Mouse (Mus musculus): ENCODE data around the gene Mef2a. TPM values are rescaled to one million over a fixed set of nuclear protein-coding genes. Genes with fewer than 3 reads are reported as not detected.

Mef2a gene
- polyA plus RNA-seq, 2 experiments from 2014 or later = 9.9 to 11.3 TPM

DNA sequence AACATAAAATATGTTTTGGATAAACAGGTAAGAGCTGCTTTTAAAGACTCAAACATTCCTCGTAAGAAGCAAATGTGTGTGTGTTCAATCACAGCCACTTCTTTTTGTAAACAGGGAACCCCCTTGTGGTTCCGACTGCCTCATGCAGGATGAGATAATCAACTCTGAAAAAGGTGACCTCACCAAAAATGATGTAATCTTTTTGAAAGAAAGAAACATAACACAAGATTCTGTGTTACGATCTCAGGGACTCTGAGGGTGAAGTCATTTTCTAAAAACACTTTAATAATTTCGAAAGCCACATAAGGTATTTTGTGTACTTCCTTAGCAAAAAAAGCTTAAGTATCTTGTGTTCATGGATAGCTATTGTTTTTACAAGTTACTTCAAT lies 128.8 kb downstream of the Mef2a start:
- peak; percentile 39 for ATAC-seq

DNA sequence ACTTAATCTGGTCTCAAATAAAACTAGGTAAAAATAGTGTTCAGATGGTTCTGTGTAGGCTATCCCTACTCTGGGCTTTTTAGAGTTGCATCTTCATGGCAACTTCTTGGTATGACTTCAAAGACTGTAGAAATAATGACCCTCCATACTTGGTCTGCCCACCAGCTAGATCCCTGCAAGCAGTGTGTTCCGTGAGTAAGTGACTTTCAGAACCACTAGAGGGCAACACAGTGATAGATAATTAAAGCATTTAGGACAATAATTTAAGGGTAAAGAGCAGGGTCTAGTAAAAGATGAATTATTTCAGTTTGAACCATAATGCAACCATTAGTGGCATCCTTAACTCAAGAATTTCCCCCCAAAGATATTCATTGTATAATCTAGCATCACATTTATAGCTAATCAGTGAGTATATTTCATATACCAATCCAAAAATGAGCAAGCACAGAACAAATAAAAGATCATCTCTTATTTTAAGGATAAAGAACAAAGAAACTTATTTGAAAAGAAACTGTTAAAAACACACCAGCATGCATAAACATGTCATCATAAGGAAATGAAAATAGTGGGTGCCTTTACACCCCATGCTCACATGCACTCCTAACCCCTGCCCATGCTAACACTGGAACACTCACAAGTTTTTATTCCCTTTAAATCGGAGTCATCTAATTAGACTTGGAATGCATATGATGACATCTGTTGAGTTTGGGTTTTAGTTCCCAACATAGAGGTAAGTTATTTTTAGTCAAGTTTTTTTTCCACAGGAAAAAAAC lies 129.4 kb downstream of the Mef2a start:
- peak; percentile 66 for ATAC-seq

DNA sequence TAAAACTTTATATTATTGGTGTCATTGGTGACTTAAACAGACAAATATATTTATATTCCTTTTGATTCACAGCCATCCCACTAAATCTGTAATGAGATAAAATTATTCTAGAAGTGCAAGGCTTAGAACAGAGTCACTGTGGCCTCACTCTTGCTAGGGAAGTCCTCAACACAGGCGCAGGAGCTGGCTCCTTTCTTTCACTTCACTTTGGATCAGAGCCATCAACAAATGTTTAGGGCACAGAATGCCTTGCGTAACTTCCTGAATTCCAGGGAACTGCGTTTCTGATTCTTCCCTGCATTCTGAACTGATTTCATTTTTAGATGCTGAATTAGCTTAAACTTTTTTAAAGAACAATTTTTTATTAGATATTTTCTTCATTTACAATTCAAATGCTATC lies 130.7 kb downstream of the Mef2a start:
- ATAC-seq = no peak

DNA sequence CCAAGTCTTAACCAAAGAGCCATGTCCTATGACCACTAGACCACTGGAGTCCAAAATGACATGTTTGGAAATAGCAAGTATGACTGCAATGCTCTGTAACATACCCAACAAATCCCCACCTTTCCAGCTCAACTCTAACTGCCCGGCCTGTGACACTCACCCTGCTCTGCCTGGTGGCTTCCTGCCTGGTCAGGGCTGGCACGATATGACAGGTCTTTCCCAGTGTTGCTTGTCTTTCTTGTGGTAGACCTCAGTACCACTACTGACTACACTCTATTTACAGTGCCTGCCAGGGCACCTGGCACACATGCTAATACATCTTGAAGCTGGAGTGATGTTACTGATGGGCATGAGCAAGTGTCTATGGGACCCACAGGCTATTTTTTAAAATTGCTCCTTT lies 134.9 kb downstream of the Mef2a start:
- no peak for ATAC-seq

DNA sequence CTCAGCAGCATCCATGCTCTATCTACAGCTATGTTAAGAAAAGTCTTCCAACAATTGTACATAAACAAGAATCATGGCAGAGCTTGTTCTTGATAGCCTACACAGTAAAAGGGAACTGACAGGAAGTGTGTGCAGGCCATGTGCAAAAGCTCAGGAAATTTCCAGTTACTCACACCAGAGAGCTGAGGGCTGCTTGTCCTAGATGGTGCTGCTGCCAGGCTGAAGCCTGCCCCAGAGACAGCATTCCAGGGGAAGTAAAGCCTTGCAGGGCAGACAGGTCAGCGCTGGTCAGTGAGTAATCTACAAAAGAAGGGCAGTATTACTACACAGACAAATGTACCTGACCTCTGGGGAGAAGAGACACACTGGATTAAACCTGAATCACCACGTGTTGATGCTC lies 136.3 kb downstream of the Mef2a start:
- no peak for ATAC-seq

DNA sequence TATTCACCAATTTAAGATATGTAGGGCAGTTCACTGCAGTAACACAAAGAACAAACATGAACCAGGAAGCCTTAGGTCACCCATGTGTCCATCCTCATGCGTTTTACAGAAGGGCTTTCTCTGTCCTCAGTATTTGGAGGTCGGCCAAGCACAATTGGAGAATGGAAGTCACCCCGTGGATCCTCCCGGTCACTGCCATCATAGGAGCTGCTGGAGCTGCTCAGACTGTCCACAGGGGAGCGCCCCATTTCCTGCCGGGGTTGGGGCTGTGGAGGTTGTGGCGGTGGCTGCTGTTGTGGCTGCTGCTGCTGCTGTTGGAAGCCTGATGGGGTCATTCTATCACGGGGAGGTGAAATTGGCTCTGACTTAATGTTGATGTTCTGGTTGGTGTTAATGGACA lies 137.9 kb downstream of the Mef2a start:
- no peak for ATAC-seq

DNA sequence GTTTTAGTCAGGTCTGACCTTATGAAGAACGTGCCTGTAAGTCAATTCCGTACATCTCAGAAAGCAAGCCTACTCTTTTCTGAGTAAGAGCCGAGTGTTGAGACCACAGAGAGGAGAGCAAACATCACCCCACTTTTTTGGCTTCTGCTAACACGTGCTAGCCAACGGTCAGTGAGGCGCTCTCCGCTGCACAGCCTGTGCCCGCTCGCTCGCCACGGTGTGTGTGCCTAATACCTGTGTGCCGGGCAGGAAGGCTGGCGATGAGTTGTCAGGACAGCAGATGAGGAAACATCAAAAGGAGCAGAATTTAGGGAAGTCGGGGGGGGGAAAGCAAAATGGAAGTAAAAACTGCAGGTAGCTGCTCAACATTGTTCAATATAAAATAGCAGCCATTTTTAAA lies 140.2 kb downstream of the Mef2a start:
- ATAC-seq = no peak

DNA sequence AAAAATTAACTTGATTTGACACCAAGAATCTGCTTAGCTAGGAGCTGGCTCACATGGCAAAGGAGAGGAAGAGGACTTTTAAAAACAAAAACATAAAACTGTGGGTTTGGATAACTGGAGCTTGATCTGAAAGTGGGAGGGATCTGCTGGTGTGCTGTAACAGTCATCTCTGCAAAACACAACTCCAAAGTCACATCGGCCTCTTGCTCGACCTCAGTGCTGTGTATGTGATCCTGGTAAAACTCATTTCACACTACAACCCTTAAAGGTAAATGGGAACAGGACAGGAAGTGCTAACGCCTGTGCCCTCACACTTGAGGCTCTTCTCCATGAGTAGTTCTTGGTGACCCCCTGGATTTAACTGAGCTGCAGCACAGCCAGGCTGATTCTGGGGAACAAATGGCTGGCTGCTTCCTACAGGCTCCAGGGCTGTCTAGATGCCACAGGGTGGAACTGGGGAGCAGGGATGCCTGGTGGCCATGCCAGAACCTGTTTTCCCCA lies 142.0 kb downstream of the Mef2a start:
- ATAC-seq = no peak

DNA sequence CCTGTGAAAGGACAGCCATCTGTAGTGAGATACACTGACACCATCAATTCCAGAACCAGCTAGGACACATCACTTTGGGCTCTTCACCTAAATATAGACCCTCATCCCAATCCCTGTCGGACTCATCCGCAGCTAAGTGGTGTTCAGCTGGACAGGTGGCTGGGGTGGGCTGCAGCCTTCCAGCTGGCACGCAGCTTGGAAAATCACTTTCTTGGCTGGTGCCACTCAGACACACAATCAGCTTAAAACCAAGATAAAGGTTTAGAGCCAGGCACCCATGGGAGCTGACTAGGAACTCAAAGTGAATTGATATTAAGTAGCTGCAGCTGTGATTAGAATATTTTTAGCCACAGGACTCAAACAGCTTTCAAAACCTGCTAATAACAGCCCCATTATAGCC lies 142.4 kb downstream of the Mef2a start:
- ATAC-seq = no peak

DNA sequence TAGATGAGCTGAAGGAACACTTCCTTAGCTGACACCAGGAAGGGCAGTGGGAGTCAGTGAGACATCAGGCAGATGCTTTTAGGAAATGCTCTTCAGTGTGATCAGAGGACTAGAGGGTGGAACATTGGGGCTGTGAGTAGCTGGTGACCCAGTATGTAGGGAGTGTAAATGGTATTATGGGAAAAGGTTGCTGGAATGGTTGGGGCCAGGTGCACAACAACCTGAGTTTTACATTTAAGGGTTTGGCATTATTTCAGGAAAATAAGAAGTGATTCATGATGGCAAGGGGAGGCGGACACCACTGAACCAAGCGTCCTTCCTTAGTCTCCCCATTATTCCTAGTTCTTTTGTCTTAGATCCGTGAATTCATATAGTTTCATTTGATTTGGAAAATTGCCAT lies 143.0 kb downstream of the Mef2a start:
- no peak for ATAC-seq

DNA sequence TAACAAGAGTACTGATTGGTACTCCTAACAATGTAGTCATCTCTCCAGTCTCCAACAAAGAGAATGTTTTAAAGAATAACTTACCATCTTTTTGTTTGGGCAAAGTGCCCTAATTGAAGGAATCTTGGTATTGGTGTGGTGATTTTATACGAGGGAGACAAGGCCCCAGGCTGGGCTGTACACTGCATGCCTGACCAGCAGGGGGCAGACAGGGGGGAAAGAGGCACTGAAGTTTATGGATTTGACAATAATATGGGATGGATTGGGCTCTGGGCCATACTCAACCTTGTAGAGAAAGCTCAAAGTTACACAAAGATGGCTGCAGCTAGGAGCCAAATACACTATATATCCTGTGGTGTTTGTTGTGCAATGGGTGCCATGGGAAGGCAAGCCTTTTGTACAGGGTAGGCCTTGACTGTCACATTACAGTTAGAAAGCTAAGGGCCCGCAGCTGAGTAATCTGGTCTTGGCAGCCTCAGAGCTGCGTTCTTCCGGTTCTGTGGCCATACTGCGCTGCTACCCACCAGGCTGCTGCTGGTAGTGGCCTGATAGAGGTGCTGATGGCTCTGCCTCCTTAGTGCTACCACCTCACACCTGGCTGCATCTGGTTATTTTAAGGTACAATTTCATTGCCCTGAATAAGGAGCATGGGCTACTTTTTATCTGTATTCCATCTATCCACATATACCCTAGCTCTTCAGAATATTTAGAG lies 143.6 kb downstream of the Mef2a start:
- peak; percentile 76 for ATAC-seq

DNA sequence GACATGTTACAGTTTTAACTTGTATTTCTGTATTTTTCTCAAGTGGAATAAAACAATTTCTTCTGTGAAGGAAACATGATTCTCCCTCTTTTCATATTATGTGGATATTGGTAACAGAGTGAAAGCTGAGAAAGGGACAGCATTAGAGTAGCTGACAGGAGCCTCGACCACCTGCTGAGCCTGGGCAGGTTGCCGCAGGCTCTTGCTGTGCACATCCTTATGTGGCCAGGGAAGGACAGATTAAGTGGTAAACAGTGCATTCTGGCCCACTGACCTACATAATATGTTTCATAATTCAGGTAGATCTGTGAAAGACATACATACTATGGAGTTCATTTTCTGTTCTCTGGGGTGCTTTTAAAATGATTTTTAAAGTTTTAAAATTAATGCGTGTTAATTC lies 144.3 kb downstream of the Mef2a start:
- ATAC-seq = no peak

DNA sequence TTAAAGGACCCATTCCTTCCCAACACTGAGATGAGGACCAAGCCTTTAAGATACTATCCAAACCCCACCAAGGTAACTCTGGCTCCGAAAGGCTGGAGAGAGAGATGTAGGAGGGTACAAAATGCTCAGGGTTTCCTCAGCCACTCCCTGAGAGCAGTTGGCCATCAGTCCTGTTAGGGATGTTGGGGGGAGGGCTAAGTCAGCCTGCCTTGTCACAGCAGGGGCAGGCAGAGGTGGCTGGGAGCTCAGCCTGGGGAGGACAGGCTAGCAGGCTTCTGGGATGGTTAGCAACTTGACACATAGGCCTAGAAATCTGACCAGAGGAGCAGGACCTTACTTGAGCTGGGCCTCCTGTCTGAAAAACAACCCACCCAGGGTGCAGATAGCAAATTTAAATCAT lies 145.1 kb downstream of the Mef2a start:
- ATAC-seq = no peak

DNA sequence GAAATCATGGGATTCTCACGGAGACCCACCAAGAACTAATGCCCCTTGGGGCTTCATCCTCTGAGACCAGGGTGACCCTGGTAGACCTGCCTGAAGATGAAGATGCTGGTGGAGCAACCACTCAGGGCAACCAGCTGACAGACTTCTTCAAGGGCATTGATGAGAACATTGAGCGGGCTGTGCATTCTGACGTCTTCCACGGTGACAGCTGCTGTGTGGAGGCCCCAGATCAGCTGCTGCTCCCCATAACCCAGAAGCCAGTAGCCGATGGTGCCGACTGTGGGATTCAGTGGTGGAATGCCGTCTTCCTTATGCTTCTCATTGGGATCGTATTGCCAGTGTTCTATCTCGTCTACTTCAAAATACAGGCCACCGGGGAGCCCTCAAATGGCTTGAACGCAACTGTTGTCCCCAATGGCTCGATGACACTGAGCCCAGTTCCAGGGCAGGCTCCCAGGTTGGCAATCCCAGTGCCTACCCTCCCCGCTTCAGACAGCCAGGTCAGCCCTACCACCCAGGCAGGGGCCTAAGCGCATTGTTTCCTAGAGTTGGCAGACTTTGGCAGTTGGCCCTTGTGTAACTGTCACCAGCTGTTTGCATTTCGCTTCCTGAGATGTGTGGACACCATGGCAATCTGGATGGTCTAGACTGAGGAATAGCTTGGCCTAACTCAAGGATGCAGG lies 146.6 kb downstream of the Mef2a start:
- no peak for ATAC-seq

DNA sequence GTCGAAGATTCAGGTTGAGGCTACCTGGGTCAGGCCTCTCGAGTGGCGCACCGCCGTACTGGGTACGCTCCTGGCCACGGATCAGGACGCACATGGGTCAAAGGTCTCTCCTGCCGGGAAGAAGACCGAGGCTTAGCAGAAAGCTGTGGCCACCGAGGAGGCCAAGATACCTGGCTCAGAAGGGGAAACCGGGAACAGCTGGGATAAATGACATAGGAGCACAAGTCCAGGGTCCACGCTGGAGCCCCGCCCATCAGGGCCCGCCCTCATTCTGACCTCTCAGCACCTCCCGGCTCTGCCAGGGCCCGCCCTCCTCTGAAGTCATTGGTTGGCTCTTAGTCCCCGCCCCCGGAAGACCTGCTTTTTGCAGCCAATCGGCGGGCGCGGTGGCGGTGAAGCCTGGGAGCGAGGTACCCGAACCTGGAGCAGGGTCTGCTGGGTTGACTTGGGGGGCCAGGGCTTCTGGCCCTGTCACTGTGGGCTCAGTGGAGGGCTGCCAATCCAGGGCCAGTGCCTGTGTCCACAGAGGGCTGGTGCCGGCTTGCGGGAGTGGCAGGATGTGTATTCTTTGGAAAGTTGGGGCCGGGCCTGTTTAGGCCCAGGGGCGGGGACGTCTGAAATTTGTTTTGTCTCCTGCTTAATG lies 150.3 kb downstream of the Mef2a start, which contains the start of gene Lysmd4:
Lysmd4 (plus strand) TSS at position 325 of the 643 bp plus-strand sequence.
- peak; percentile 99 for ATAC-seq

DNA sequence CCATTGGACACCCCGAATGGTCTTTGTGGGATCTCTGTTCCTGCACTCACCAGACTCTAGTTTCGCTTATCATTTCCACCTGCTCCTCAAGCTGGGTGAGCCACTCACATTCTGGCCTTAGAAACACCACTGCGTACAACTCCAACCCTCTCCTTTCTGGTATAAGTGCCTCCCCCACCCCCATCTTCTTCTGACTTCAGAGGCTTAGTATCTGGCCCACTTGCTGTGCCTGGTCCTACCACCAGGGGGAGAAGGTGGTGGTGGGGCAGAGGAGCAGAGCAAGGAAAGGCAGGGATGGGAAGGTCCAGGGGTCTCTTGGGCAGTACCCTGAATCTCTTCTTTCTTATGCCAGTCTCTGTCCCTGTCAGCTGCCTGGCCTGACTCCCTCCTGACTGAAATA lies 155.6 kb downstream of the Mef2a start:
- peak; percentile 81 for ATAC-seq

DNA sequence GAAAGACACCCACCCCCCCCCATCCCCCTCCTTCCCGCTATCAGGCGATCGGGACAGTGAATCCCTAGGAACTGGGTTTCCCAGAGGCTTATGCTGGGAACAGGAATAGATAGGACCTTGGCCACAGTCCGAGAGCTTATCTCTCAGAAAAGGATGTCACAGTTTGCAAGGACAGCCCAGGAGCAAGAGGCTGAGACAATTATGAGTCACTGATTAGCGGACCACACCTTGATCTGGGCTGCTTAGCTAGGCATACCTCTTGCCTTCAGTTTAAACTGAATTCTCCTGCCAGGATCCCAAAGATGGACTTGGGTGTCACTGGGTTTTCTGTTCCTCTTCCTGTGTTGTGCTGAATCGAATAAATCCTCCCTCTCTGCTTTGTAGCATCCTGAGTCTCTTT lies 156.3 kb downstream of the Mef2a start:
- no peak for ATAC-seq

DNA sequence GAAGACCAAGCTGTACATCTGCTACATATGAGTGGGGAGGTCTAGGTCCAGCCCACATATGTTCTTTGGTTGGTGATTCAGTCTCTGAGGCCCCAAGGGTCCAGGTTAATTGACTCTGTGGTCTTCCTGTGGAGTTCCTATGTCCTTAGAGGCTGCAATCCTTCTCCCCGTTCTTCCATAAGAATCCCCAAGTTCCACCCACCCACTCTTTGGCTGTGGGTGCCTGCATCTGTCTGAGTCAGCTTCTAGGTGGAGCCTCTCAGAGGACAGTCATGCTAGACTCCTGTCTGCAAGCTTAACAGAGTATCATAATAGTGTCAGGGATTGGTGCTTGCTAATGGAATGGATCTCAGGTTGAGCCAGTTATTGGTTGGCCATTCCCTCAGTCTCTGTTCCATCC lies 159.1 kb downstream of the Mef2a start:
- no peak for ATAC-seq

DNA sequence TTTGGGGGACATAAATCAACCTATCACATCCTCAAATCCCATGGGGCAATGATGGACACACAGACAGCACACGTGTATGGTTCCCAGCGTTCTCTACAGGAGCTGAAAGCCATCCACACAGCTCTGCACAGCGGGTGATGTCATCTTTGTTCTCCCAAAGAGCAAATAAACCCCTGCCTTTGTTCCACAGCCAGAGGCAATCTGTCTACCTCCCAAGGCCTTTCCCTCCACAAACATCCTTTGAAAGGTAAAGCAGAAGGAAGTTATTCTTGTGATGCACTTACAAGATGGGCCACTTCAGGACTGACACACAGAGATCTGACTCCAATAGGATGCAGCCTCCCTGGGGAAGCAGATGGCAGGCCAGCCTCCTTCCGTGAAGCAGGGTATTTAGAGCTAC lies 160.7 kb downstream of the Mef2a start:
- ATAC-seq = no peak

DNA sequence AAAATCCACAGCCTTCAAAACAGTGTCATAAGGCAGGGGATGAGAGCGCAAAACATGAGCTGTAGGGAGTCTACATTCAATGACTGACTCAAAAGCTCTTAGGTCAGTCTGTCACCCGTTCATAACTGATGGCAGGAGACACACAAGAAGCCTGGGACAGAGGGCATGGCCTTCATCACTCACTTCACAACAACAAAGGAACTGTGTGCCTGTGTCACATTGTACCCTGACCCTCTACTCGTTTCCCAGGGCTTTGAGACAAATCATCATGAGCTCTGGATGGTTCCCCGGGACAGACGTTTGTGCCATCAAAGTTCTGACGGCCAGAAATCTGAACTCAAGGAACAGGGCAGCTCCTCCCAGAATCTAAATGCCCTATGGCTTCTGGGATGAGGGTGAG lies 161.3 kb downstream of the Mef2a start:
- no peak for ATAC-seq

DNA sequence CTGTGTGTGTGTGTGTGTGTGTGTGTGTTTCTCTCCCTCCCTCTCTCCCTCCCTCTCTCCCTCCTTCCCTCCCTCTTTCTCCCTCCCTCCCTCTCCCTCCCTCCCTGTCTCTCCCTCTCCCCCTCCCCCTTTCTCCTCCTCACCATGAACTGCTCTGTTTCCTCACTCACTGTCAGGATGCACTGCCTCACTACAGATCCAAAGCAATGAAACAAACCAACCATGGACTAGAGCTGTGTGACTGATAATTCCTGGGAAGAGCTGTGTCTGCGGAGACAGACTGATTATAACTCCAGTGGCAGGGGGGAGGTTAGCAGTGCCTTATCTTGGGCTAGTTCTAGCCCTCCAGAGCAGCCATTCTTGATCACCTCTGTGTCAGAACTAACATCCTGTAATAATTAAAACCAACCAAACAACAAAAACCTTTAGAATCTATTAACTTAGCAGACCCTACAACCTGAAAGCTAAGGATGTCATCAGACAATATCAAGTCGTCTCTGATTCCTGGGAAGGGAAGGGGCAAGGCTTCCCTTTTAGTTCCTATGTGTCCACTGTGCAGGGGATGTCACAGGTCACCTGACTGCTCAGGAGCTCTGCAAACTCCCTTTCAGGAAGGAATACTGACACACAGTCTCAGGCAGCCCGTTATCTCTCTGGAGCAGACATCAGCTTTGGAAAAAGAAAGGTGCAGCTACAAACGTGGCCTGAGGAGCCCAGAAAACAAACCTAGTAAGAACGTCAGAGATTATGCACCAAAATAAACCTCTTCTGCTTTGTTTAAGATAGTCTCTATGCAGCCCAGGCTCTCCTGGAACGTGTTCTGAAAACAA lies 162.4 kb downstream of the Mef2a start:
- no peak for ATAC-seq

DNA sequence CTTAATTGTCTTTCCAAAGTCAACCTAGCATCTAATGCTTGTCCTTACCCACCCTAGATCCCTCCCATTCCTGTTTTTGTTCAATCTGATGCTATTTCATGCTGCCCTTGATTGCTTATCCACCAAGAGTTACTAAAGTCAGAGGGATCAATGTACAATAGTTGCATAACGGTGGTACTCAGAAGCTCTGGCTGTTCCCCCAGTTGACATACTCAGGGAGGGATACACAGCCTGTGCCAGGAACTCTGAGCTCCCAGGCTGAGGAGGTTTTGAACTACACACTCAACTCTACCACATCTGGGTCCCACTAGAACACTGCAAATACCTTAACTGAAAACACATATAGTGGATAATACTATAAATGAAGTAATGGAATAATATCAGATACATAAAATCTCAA lies 164.3 kb downstream of the Mef2a start:
- no peak for ATAC-seq
